8 mouse cellular contexts compared by ENCODE assay signal in genomic region chr11:75178011-75178410, GRCm38 (mm10). TPM values are rescaled to one million over a fixed set of nuclear protein-coding genes. Genes with fewer than 3 reads are reported as not detected.
DNase-seq lines count a peak whose midpoint lies in the region; ATAC-seq lines count a peak whose summit lies in the region.

No protein-coding gene starts in this region.

- peak overlapping the region; percentile 88 for H3K4me2 ChIP-seq in kidney, embryonic 16.5 days (replicated peaks; ENCODE audit: low read depth, low read length)
- H3K4me2 ChIP-seq in hindbrain, embryonic 13.5 days = peak overlapping the region; percentile 97
- H3K4me2 ChIP-seq in midbrain, embryonic 15.5 days = peak overlapping the region; percentile 91

- peak overlapping the region; percentile 77 for H3K27ac ChIP-seq in kidney, embryonic 16.5 days (ENCODE audit: low read length)
- no peak overlapping the region for H3K27ac ChIP-seq in brown adipose tissue, adult 24 weeks (replicated peaks; ENCODE audit: low read depth, low read length)
- H3K27ac ChIP-seq in hindbrain, embryonic 13.5 days = peak overlapping the region; percentile 92
- H3K27ac ChIP-seq in midbrain, embryonic 15.5 days = peak overlapping the region; percentile 91

- peaks cover 27% of the 10 kb centered on the region for H3K36me3 ChIP-seq in kidney, embryonic 16.5 days (ENCODE audit: insufficient read depth, low read length)
- H3K36me3 ChIP-seq in hindbrain, embryonic 13.5 days = peaks cover 36% of the 10 kb centered on the region
- no peaks in the 10 kb centered on the region; the same call in 1 of the 2 replicates for H3K36me3 ChIP-seq in midbrain, embryonic 15.5 days (replicated peaks)

- WGBS in kidney, embryonic 16.5 days = 39% methylated on average over 12 of the region's 12 CpGs
- 62% methylated on average over 12 of the region's 12 CpGs for WGBS in hindbrain, embryonic 13.5 days
- WGBS in midbrain, embryonic 15.5 days = 56% methylated on average over 12 of the region's 12 CpGs

- DNase-seq in kidney, postnatal 4 days = no peak
- no peak for DNase-seq in Muller cell, postnatal 12 days (ENCODE audit: inconsistent ontology term)
- DNase-seq in embryo, embryonic 10 days (ENCODE audit: low spot score) = no peak
- no peak for DNase-seq in urinary bladder, postnatal 25 days (ENCODE audit: low spot score)

- no peaks in the 10 kb centered on the region for H3K9me3 ChIP-seq in kidney, embryonic 16.5 days (ENCODE audit: low read length)
- no peaks in the 10 kb centered on the region for H3K9me3 ChIP-seq in hindbrain, embryonic 13.5 days
- no peaks in the 10 kb centered on the region for H3K9me3 ChIP-seq in midbrain, embryonic 15.5 days

- peaks cover 21% of the 10 kb centered on the region for H3K4me1 ChIP-seq in kidney, embryonic 16.5 days (ENCODE audit: insufficient read depth, low read length)
- no peaks in the 10 kb centered on the region for H3K4me1 ChIP-seq in brown adipose tissue, adult 24 weeks (ENCODE audit: control insufficient read depth, insufficient read depth, insufficient read length, low read length)
- peaks cover 38% of the 10 kb centered on the region for H3K4me1 ChIP-seq in hindbrain, embryonic 13.5 days (replicated peaks)
- H3K4me1 ChIP-seq in midbrain, embryonic 15.5 days = peaks cover 23% of the 10 kb centered on the region

- no peak for ATAC-seq in kidney, embryonic 16.5 days (ENCODE audit: low FRiP score, low TSS enrichment)
- no peak for ATAC-seq in hindbrain, embryonic 13.5 days (ENCODE audit: low FRiP score)
- no peak for ATAC-seq in midbrain, embryonic 15.5 days (replicated peaks)

- 0 out of 2 replicates have a peak, but pooled peaks cover 2% of the 10 kb centered on the region for H3K27me3 ChIP-seq in kidney, embryonic 16.5 days (ENCODE audit: insufficient read depth, low read length)
- H3K27me3 ChIP-seq in hindbrain, embryonic 13.5 days = peaks cover 15% of the 10 kb centered on the region
- no peaks in the 10 kb centered on the region for H3K27me3 ChIP-seq in midbrain, embryonic 15.5 days (replicated peaks)

- peak overlapping the region; percentile 71 for H3K4me3 ChIP-seq in kidney, embryonic 16.5 days (ENCODE audit: low read length)
- peak overlapping the region; percentile 87 for H3K4me3 ChIP-seq in brown adipose tissue, adult 24 weeks (ENCODE audit: insufficient read depth, low read depth, low read length)
- peak overlapping the region; percentile 68 for H3K4me3 ChIP-seq in hindbrain, embryonic 13.5 days
- peak overlapping the region; percentile 65 for H3K4me3 ChIP-seq in midbrain, embryonic 15.5 days

- H3K9ac ChIP-seq in kidney, embryonic 16.5 days (replicated peaks; ENCODE audit: low read length) = peak overlapping the region; percentile 71
- H3K9ac ChIP-seq in hindbrain, embryonic 13.5 days = peak overlapping the region; percentile 86
- H3K9ac ChIP-seq in midbrain, embryonic 15.5 days = peak overlapping the region; percentile 80

RNA-seq across cellular contexts. Expression of gene Ovca2, which starts 0.6 kb away (rescaled TPM):
- polyA plus RNA-seq in kidney, embryonic 16.5 days (2015; fragmentation: Nextera tagmentation; extraction: Ambion mirVana) = 26.1 and 26.9 TPM in 2 replicates
- polyA plus RNA-seq in brown adipose tissue, adult 24 weeks (2012; ENCODE audit: insufficient read depth, insufficient read length, missing spikeins) = 10.4 and 13.2 TPM in 2 replicates
- 17.0 and 18.2 TPM in 2 replicates for polyA plus RNA-seq in hindbrain, embryonic 13.5 days (2015; fragmentation: Nextera tagmentation; extraction: Ambion mirVana)
- 15.4 and 18.3 TPM in 2 replicates for polyA plus RNA-seq in midbrain, embryonic 15.5 days (2015; fragmentation: Nextera tagmentation; extraction: Ambion mirVana)

RNA-seq across cellular contexts. Expression of gene Hic1, which starts 8.7 kb away (rescaled TPM):
- polyA plus RNA-seq in kidney, embryonic 16.5 days (2015; fragmentation: Nextera tagmentation; extraction: Ambion mirVana) = 16.1 and 16.2 TPM in 2 replicates
- polyA plus RNA-seq in brown adipose tissue, adult 24 weeks (2012; ENCODE audit: insufficient read depth, insufficient read length, missing spikeins) = 4.9 and 5.3 TPM in 2 replicates
- 3.4 TPM in 2 replicates for polyA plus RNA-seq in hindbrain, embryonic 13.5 days (2015; fragmentation: Nextera tagmentation; extraction: Ambion mirVana)
- polyA plus RNA-seq in midbrain, embryonic 15.5 days (2015; fragmentation: Nextera tagmentation; extraction: Ambion mirVana) = 2.8 and 3.2 TPM in 2 replicates

RNA-seq across cellular contexts. Expression of gene Dph1, which starts 13.0 kb away (rescaled TPM):
- 28.2 and 28.4 TPM in 2 replicates for polyA plus RNA-seq in kidney, embryonic 16.5 days (2015; fragmentation: Nextera tagmentation; extraction: Ambion mirVana)
- polyA plus RNA-seq in brown adipose tissue, adult 24 weeks (2012; ENCODE audit: insufficient read depth, insufficient read length, missing spikeins) = 8.8 and 9.4 TPM in 2 replicates
- 14.4 and 15.5 TPM in 2 replicates for polyA plus RNA-seq in hindbrain, embryonic 13.5 days (2015; fragmentation: Nextera tagmentation; extraction: Ambion mirVana)
- polyA plus RNA-seq in midbrain, embryonic 15.5 days (2015; fragmentation: Nextera tagmentation; extraction: Ambion mirVana) = 13.1 and 14.0 TPM in 2 replicates

RNA-seq across cellular contexts. Expression of gene Rtn4rl1, which starts 15.6 kb away (rescaled TPM):
- polyA plus RNA-seq in kidney, embryonic 16.5 days (2015; fragmentation: Nextera tagmentation; extraction: Ambion mirVana) = 3.8 and 5.0 TPM in 2 replicates
- polyA plus RNA-seq in brown adipose tissue, adult 24 weeks (2012; ENCODE audit: insufficient read depth, insufficient read length, missing spikeins) = 5.3 and 6.1 TPM in 2 replicates
- polyA plus RNA-seq in hindbrain, embryonic 13.5 days (2015; fragmentation: Nextera tagmentation; extraction: Ambion mirVana) = 6.2 and 8.0 TPM in 2 replicates
- 15.7 and 18.3 TPM in 2 replicates for polyA plus RNA-seq in midbrain, embryonic 15.5 days (2015; fragmentation: Nextera tagmentation; extraction: Ambion mirVana)
